Mouse (Mus musculus) embryonic facial prominence, embryonic 12.5 days (tissue): ENCODE measurements around the gene Myo9a. TPM values are rescaled to one million over a fixed set of nuclear protein-coding genes. Genes with fewer than 3 reads are reported as not detected.

Experiments used
- ATAC-seq: fragments of 200-750 bp; cut with Nextera tagmentation; 2 replicates; pipeline ENCODE4 v1.8.0; 2017; ENCODE audit not compliant: insufficient number of reproducible peaks, insufficient read depth, low FRiP score, low TSS enrichment
- H3K27ac ChIP-seq: fragments of 300-500 bp; sonication (generic); 2 replicates; pipeline ENCODE4 v1.5.1; 2016; ENCODE audit warnings: mild to moderate bottlenecking
- H3K27me3 ChIP-seq: fragments of 300-500 bp; sonication (generic); 2 replicates; pipeline ENCODE4 v1.6.1; 2016; ENCODE audit warnings: mild to moderate bottlenecking, moderate library complexity
- H3K36me3 ChIP-seq: fragments of 300-500 bp; sonication (generic); 2 replicates; pipeline ENCODE4 v1.6.1; 2016; ENCODE audit warnings: mild to moderate bottlenecking
- H3K4me1 ChIP-seq: fragments of 300-500 bp; sonication (generic); 2 replicates; pipeline ENCODE4 v1.6.1; 2016
- H3K4me2 ChIP-seq: fragments of 300-500 bp; sonication (generic); replicated peaks from 2 replicates; pipeline ENCODE4 v1.6.1; 2016; ENCODE audit warnings: mild to moderate bottlenecking, moderate library complexity
- H3K4me3 ChIP-seq: fragments of 300-500 bp; sonication (generic); 2 replicates; pipeline ENCODE4 v1.5.1; 2016; ENCODE audit warnings: mild to moderate bottlenecking
- H3K9ac ChIP-seq: fragments of 300-500 bp; sonication (generic); 2 replicates; pipeline ENCODE4 v1.6.1; 2016; ENCODE audit warnings: mild to moderate bottlenecking, moderate library complexity
- H3K9me3 ChIP-seq: fragments of 300-500 bp; sonication (generic); 2 replicates; pipeline ENCODE4 v1.6.1; 2016; ENCODE audit warnings: mild to moderate bottlenecking, moderate library complexity
- WGBS: fragments of 180-500 bp; shearing (Covaris S2); methylation state at CpG from one replicate; pipeline ENCODE4 v1.1.7; 2016; 5-methylcytosine and 5-hydroxymethylcytosine counted together
- polyA plus RNA-seq: library from polyadenylated mRNA; unstranded; fragments of >200 nt; fragmentation: Nextera tagmentation; extraction: Ambion mirVana; gene quantifications from 2 replicates; pipeline ENCODE4 v1.2.1, GENCODE M21; 2016

Myo9a gene
- polyA plus RNA-seq, 1 experiment from 2014 or later, result 20.5 TPM

DNA sequence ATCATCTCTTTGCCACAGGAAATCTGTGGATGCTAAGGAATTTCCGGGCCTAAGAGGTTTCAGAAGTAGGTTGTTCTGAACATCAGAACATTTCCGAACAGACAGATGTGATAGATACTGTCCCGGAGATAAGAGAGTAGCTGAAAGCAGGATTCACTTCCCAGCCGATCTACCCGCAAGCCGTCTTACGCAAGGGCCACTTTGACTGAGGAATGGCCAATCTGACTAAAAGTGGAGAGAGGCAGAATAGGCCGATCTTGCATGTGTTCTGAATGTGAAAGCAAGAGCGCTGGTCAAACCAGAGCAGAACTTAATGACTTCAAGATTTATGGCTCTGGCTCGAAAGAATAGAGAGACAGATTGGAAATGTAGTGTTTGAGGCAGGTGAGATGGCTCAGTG lies 25.2 kb upstream of the Myo9a start:
- H3K9ac ChIP-seq, result no peak overlapping the region
- H3K27me3 ChIP-seq, result no peaks in the 10 kb centered on the region
- H3K36me3 ChIP-seq, result no peaks in the 10 kb centered on the region
- no peak overlapping the region for H3K4me2 ChIP-seq
- no peaks in the 10 kb centered on the region for H3K9me3 ChIP-seq
- no peak overlapping the region for H3K27ac ChIP-seq
- no peak for ATAC-seq
- H3K4me3 ChIP-seq, result no peak overlapping the region
- H3K4me1 ChIP-seq, result peaks cover 15% of the 10 kb centered on the region
- 86% methylated on average over 10 of the region's 10 CpGs for WGBS

- H3K9me3 ChIP-seq, result no peaks in the 10 kb centered on the region
- H3K27ac ChIP-seq, result no peak overlapping the region
- ATAC-seq, result no peak
- H3K36me3 ChIP-seq, result no peaks in the 10 kb centered on the region
- H3K27me3 ChIP-seq, result no peaks in the 10 kb centered on the region
- H3K9ac ChIP-seq, result no peak overlapping the region
- H3K4me3 ChIP-seq, result no peak overlapping the region
- peaks cover 15% of the 10 kb centered on the region for H3K4me1 ChIP-seq
- no peak overlapping the region for H3K4me2 ChIP-seq
- 89% methylated on average over 11 of the region's 11 CpGs for WGBS
These were observed 23.0 kb upstream of the Myo9a start for GRCm38 (mm10) chr9:59727569-59728286.

- H3K4me2 ChIP-seq, result no peak overlapping the region
- H3K4me1 ChIP-seq, result no peaks in the 10 kb centered on the region
- WGBS, result 88% methylated on average over 5 of the region's 5 CpGs
- no peaks in the 10 kb centered on the region for H3K27me3 ChIP-seq
- H3K27ac ChIP-seq, result no peak overlapping the region
- ATAC-seq, result no peak
- H3K9ac ChIP-seq, result no peak overlapping the region
- no peaks in the 10 kb centered on the region for H3K9me3 ChIP-seq
- no peak overlapping the region for H3K4me3 ChIP-seq
- no peaks in the 10 kb centered on the region for H3K36me3 ChIP-seq
These were observed 19.6 kb upstream of the Myo9a start for GRCm38 (mm10) chr9:59731136-59731535.

DNA sequence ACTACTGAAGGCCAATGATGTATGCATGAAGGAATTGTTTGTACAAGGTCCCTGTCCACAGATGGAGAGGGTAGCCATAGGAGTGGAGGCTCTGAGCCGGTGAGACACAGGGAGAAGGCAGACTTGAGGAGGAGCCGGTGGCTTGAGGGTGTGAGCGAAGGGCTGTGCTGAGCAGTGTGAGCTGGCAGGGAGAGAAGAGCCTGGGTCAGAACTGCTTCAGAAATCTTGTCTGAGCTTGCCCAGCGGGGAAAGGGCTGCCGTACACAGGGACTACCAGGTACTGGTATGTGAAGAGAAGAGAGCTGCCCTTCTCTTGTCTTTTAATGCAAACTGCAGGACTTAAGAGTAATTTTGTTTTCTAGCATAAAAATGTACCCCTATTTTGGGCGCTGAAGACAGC lies 17.6 kb upstream of the Myo9a start:
- Histone ChIP-seq H3K27me3 (no peaks in the 10 kb centered on the region), H3K4me3 (no peak overlapping the region), H3K9me3 (no peaks in the 10 kb centered on the region), H3K27ac (no peak overlapping the region), H3K9ac (no peak overlapping the region), H3K4me2 (no peak overlapping the region), H3K36me3 (no peaks in the 10 kb centered on the region), H3K4me1 (no peaks in the 10 kb centered on the region)
- 65% methylated on average over 6 of the region's 6 CpGs for WGBS
- no peak for ATAC-seq

DNA sequence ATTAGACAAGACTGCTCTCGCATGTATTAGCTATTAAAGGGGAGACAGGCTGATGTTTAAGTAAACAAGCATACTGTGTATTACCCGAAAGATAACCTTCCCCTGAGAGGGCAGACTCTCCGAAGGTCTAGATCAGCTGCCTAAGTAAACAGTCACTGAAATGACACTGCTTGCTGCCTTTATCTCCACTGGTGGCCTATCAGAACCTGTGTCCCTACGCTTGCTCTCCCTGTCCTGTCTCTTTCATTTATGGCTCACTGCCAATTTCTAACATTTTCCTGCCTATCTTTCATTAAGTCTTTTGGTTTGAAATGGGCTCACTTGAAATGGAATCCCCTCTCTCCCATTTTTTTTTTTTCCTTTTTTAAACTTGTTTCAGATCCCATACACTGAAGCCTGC lies 15.3 kb upstream of the Myo9a start:
- Histone ChIP-seq H3K27me3 (no peaks in the 10 kb centered on the region), H3K4me1 (no peaks in the 10 kb centered on the region), H3K9me3 (no peaks in the 10 kb centered on the region), H3K27ac (no peak overlapping the region), H3K9ac (no peak overlapping the region), H3K4me2 (no peak overlapping the region), H3K4me3 (no peak overlapping the region), H3K36me3 (no peaks in the 10 kb centered on the region)
- WGBS, result 53% methylated on average over 4 of the region's 4 CpGs
- ATAC-seq, result no peak

DNA sequence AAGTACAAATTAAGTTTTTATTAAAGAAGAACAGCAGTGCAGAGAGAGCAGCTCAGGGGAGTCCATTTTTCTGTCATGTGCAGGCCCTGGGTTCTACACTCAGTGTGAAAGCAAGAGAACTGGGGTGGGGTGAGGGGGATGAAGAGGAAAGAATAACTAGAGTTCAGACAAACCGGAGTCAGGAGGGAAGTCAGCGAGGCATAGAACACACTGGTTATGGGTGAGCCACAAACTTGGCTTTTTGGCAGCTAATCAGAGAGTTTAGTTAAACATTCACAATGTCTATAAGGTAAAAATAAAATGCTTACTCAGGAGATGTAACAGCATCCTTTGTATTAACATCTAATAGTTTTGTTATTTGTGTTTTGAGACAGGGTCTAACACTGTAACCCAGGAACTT lies 10.1 kb upstream of the Myo9a start:
- no peaks in the 10 kb centered on the region for H3K27me3 ChIP-seq
- no peak overlapping the region for H3K4me2 ChIP-seq
- ATAC-seq, result no peak
- no peaks in the 10 kb centered on the region for H3K36me3 ChIP-seq
- H3K27ac ChIP-seq, result no peak overlapping the region
- H3K9ac ChIP-seq, result no peak overlapping the region
- no peak overlapping the region for H3K4me3 ChIP-seq
- no peaks in the 10 kb centered on the region for H3K9me3 ChIP-seq
- H3K4me1 ChIP-seq, result no peaks in the 10 kb centered on the region
- WGBS, result 78% methylated on average over 2 of the region's 2 CpGs

- no peak overlapping the region for H3K4me2 ChIP-seq
- H3K9ac ChIP-seq, result no peak overlapping the region
- H3K36me3 ChIP-seq, result no peaks in the 10 kb centered on the region
- no peak for ATAC-seq
- H3K27me3 ChIP-seq, result no peaks in the 10 kb centered on the region
- 93% methylated on average over 3 of the region's 3 CpGs for WGBS
- H3K27ac ChIP-seq, result no peak overlapping the region
- no peaks in the 10 kb centered on the region for H3K4me1 ChIP-seq
- no peaks in the 10 kb centered on the region for H3K9me3 ChIP-seq
- H3K4me3 ChIP-seq, result no peak overlapping the region
These were observed 6.8 kb upstream of the Myo9a start for GRCm38 (mm10) chr9:59743903-59744302.

DNA sequence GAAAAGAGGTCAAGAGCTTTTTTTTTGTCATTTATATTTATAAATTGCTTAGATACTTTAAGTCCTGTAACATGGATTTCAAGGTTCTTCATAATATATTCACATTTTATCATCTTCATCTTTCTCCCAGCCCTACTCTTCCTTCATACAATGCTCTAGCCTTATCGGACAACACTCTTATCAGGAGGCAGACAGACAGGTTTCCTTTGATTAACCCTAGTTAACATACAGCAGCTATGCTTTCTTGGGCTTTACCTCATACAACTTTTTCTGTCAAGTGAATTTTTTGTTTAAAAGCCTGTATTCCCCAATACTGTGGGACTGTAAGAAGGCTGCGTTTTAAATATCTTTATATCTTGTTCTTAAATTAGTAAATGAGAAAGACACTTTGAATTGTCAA lies 2.3 kb upstream of the Myo9a start:
- no peak for ATAC-seq
- H3K9me3 ChIP-seq, result no peaks in the 10 kb centered on the region
- no peak overlapping the region for H3K4me3 ChIP-seq
- no peaks in the 10 kb centered on the region for H3K36me3 ChIP-seq
- H3K9ac ChIP-seq, result no peak overlapping the region
- 88% methylated on average over 2 of the region's 2 CpGs for WGBS
- no peaks in the 10 kb centered on the region for H3K27me3 ChIP-seq
- H3K4me1 ChIP-seq, result 0 out of 2 replicates have a peak, but pooled peaks cover 3% of the 10 kb centered on the region
- no peak overlapping the region for H3K4me2 ChIP-seq
- no peak overlapping the region for H3K27ac ChIP-seq

GRCm38 (mm10) chr9:59748969-59749368 lies 1.7 kb upstream of the Myo9a start:
- H3K36me3 ChIP-seq, result no peaks in the 10 kb centered on the region

GRCm38 (mm10) chr9:59749581-59750265 lies 973 bp upstream of the Myo9a start:
- ATAC-seq, result no peak
- Histone ChIP-seq H3K4me2 (peak overlapping the region; percentile 86), H3K4me3 (peak overlapping the region; percentile 74), H3K27me3 (no peaks in the 10 kb centered on the region), H3K27ac (peak overlapping the region; percentile 93), H3K9me3 (no peaks in the 10 kb centered on the region), H3K9ac (peak overlapping the region; percentile 77), H3K4me1 (0 out of 2 replicates have a peak, but pooled peaks cover 3% of the 10 kb centered on the region), H3K36me3 (no peaks in the 10 kb centered on the region)
- WGBS, result 34% methylated on average over 12 of the region's 12 CpGs

More at GRCm38 (mm10) chr9:59748969-59749368, 1.7 kb upstream of the Myo9a start:
- Histone ChIP-seq H3K9me3 (no peaks in the 10 kb centered on the region), H3K9ac (no peak overlapping the region), H3K4me3 (no peak overlapping the region), H3K27ac (no peak overlapping the region), H3K4me2 (no peak overlapping the region), H3K27me3 (no peaks in the 10 kb centered on the region), H3K4me1 (0 out of 2 replicates have a peak, but pooled peaks cover 3% of the 10 kb centered on the region)
- 90% methylated on average over 11 of the region's 11 CpGs for WGBS
- no peak for ATAC-seq

GRCm38 (mm10) chr9:59751066-59751581 lies 428 bp downstream of the Myo9a start:
- H3K4me3 ChIP-seq, result peak overlapping the region; percentile 74
- no peaks in the 10 kb centered on the region for H3K27me3 ChIP-seq
- H3K36me3 ChIP-seq, result no peaks in the 10 kb centered on the region
- 0 out of 2 replicates have a peak, but pooled peaks cover 3% of the 10 kb centered on the region for H3K4me1 ChIP-seq
- H3K27ac ChIP-seq, result peak overlapping the region; percentile 93
- peak; percentile 93 for ATAC-seq
- H3K9me3 ChIP-seq, result no peaks in the 10 kb centered on the region
- WGBS, result under 1% methylated on average over 46 of the region's 49 CpGs
- peak overlapping the region; percentile 86 for H3K4me2 ChIP-seq
- H3K9ac ChIP-seq, result peak overlapping the region; percentile 77

GRCm38 (mm10) chr9:59751966-59752365 lies 1.3 kb downstream of the Myo9a start:
- H3K9ac ChIP-seq, result peak overlapping the region; percentile 77
- H3K27ac ChIP-seq, result no peak overlapping the region
- ATAC-seq, result no peak
- H3K4me1 ChIP-seq, result 0 out of 2 replicates have a peak, but pooled peaks cover 3% of the 10 kb centered on the region
- peak overlapping the region; percentile 86 for H3K4me2 ChIP-seq
- peak overlapping the region; percentile 74 for H3K4me3 ChIP-seq
- H3K9me3 ChIP-seq, result no peaks in the 10 kb centered on the region
- WGBS, result 12% methylated on average over 2 of the region's 2 CpGs
- H3K36me3 ChIP-seq, result no peaks in the 10 kb centered on the region
- H3K27me3 ChIP-seq, result no peaks in the 10 kb centered on the region
